Mouse (Mus musculus): ENCODE data around the gene Gm4969.

DNA sequence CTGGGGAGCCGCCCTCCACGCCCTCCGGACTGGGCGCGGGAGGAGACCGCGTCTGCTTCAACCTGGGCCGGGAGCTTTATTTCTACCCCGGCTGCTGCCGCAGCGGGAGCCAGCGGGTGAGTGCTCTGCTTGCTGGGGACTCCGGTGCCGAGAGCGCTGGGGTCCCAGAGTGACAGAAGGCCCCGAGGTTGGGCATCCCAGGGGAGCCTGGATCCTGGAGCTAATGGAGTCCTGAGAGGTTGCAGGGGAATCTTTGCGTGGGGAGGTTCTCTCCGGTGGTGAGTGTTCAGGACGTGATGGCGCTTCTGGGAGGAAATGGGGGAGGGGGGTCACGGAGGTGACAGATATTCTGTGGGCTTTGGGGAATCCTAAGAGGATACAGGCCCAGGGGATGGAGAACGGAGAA, 41.6 kb downstream of the Gm4969 start:
- TF ChIP-seq GATA1 (IDR thresholded peaks at IDR 0.05; ENCODE audit: borderline replicate concordance, low read length) (no peak), FLI1 (IDR thresholded peaks at IDR 0.05; ENCODE audit: low read length) (no peak)

Data from megakaryocyte, embryonic 14.5 days (primary cell).